Mouse (Mus musculus) G1E (cell line): ENCODE data around the gene Tubg2.

ENCODE experiments used
- CTCF ChIP-seq: IDR thresholded peaks from 2 replicates; pipeline ENCODE4 v1.5.1; 2012; ENCODE audit warnings: low read depth, low read length, inconsistent platforms, mixed read lengths
- POLR2AphosphoS5 ChIP-seq: IDR thresholded peaks from 2 replicates; pipeline ENCODE4 v1.6.1; 2012; ENCODE audit warnings: low read depth, low read length, inconsistent platforms; ENCODE audit not compliant: insufficient replicate concordance
- TAL1 ChIP-seq: conservative IDR thresholded peaks from 2 replicates; pipeline ENCODE4 v1.6.1; 2012; ENCODE audit warnings: low read depth, low read length, inconsistent platforms, mixed read lengths

DNA sequence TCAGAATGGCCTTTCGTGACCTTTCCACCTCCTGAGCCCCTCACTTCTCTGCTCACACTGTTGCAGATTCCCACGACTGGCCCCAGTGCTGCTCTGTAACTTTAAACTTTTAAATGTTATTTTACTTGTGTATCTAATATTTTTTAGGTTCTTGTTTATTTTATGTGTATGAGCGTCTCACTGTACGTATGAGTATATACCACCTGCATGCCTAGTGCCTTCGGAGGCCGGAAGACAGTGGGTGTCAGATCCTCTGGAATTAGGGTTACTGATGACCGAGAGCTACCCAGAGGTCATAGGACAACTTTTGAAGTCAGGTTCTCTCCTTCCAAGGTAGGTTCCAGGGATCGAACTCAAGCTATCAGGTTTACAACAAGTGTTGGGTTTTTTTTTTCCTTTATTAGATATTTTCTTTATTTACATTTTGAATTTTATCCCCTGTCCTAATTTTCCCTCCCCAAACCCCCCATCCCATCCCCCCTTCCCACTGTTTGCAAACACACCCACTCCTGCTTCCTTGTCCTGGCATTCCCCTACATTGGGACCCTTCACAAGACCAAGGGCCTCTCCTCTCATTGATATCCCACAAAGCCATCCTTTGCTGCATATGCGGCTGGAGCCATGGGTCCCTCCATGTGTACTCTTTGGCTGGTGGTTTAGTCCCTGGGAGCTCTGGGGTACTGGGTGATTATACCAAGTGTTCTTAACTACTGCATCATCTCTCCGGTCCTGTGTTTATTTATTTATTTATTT lies 13.3 kb upstream of the Tubg2 start:
- TF ChIP-seq TAL1 (no peak), CTCF (no peak), POLR2AphosphoS5 (no peak)
